Mouse (Mus musculus): ENCODE data around the gene Sik1.

DNA sequence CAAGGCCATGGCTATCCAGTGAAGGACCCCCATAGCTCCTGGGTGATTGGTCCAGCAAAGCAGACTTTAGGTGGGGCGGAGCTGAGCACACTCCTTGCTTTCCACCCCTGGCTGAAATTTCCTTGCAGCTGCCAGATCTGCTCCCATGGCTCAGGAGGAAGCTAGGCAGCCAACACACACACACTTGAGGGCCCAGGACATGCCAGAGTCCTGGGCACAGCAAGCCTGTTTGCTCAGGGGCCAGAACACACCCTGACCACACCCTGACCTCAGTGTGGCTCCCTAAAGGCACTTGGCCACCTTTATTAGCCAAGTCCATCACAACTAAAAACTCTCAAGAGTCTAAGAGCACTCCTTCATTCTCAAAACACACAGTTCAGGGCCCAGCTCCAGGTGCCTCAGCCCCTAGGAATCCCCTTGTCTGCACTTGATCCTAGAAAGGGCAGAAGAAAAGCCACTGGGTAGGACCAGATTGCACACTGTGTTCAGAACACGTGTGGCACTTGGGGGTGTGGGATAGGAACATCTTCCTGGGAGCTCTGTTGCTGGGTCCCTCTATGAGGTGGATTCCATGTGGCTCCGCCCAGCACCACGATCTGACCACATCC lies 41.7 kb upstream of the Sik1 start:
- TF ChIP-seq CTCF (IDR thresholded peaks at IDR 0.05; ENCODE audit: insufficient read depth, low read length): no peak
- TF ChIP-seq POLR2A (IDR thresholded peaks at IDR 0.05; ENCODE audit: borderline replicate concordance, extremely low read depth, low read depth, low read length): no peak
